Mouse (Mus musculus): ENCODE data around the gene Mmab.
A peak's percentile ranks its signal among the peaks of the same experiment; 100 is the strongest.

Gene Mmab

DNA sequence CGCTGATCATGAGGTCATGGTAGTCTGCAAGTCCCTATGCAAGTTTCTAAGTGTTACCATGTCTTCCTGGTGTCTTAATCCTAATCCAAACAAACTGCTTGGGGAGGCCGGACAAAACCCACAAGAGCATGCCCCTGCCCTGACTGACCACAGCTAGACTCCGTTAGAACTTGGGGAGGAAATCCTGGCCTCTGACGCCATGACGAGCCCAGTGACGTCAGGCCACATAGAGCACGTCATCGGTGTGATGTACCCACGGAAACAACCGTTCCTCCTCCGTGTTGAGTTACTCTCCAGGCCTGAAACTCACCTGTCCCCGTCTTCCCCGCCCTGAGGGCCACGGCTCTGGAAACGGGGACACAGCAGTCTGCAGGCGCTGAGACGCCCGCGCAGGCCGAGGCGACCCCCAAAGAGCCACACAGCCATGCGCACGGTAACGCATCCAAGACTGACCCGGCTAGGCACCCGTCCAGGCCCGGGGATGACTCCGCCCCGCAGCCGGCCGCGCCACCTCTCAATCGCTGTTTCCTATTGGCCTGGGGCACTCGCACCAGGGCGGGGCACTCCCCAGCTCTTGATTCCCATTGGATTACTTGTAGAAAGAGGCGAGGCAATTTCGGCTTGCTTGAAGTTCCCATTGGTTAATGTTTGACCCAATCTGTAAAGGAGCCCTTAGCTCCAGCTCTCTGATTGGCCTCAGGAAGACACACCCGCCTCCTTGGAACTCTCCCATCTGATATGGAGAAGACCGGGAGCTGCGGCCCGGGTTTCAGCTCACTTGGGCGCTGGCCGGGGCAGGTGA is at the start of gene Mmab, which contains the start of gene Mvk:
Mmab (minus strand) TSS at position 495 of the 802 bp plus-strand sequence.
Mvk (plus strand) TSS at position 704 of the 802 bp plus-strand sequence.
- peak; percentile 99 for DNase-seq (ENCODE audit: low spot score)

DNA sequence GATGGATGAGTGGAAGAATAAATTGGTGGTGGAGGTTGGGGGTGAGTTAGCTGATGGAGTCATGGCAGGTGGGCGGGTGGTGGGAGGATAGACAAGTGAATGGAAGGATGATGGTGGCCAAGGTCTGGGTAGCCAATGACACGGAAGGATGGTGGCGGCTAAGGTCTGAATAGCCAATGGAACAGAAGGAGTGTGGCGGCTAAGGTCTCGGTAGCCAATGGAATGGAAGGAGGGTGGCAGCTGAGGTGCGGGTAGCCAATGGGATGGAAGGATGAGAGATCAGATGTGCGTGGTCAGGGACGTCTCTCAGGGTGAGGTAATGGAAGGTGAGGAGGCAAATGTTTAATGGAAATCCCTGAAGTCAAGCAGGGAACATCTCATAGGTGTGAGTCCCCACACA is 46.4 kb upstream of the Mmab start:
- no peak for DNase-seq (ENCODE audit: low spot score)

DNA sequence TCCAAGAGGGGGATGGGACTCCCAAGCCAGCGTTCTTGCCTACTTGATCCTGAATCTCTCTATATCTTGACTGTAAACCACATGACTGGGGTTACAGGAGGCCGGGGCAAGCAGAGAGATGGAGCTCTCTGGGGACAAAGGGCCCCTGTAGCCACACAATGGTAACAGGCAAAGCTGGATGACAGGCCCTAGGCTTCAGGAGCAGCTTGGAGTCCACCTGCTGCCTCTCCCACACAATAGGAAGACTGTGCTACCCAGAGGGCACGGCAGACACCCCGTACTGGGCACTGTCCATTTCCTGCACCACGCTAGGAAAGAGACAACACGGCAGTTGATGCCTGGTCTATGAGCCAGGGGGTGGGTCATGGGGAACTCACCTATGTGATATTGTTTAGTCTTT is 45.7 kb upstream of the Mmab start:
- DNase-seq (ENCODE audit: low spot score) = no peak

DNA sequence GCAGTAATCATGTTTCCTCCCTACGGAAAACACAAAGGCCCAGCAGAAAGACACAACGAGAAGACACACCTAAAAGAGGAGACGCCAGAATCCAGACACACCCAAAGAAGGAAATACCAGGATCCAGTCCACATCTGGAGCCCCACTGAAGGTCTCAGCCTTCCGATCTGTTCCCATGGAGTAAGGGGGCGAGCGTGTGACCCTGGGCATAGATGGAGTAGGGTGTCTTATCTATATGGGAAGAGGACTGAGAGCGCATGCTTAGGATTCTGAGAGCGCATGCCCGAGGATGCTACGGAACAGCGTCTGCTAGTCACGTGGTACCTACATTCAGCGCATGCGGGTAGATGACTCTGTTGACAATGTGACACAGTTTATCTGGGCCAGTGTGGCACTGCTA is 41.8 kb upstream of the Mmab start:
- DNase-seq (ENCODE audit: low spot score) = no peak

GRCm38 (mm10) chr5:114482587-114483011 is 38.7 kb upstream of the Mmab start:
- DNase-seq (ENCODE audit: low spot score) = no peak

DNA sequence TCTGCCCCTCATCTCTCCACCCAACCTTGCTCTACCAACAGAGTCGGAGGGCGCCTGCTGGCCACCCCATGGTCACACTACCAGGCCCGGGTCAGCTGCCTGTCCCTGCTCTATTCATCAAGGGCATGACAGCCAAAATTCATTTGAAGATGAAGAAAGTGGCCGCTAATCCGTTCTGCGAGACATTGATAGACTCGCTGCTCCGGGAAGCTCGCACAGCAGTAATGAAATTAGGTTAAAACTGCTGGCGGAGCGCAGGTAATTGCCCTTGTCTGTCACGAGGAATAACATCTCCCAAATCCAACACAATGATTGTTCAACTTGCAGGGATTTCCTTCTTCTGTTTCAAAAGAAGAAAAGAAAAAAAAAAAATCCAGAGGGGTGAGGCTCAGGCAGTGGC is 34.4 kb upstream of the Mmab start:
- DNase-seq (ENCODE audit: low spot score) = no peak

GRCm38 (mm10) chr5:114474741-114475491 is 31.1 kb upstream of the Mmab start:
- peak; percentile 20 for DNase-seq (ENCODE audit: low spot score)

GRCm38 (mm10) chr5:114470359-114470758 is 26.5 kb upstream of the Mmab start:
- no peak for DNase-seq (ENCODE audit: low spot score)

GRCm38 (mm10) chr5:114468007-114468406 is 24.1 kb upstream of the Mmab start:
- no peak for DNase-seq (ENCODE audit: low spot score)

- no peak for DNase-seq (ENCODE audit: low spot score)
Measured at GRCm38 (mm10) chr5:114467430-114467829, 23.6 kb upstream of the Mmab start.

- DNase-seq (ENCODE audit: low spot score) = no peak
Measured at GRCm38 (mm10) chr5:114467019-114467418, 23.2 kb upstream of the Mmab start.

- DNase-seq (ENCODE audit: low spot score) = no peak
Measured at GRCm38 (mm10) chr5:114465641-114466040, 21.8 kb upstream of the Mmab start.

- no peak for DNase-seq (ENCODE audit: low spot score)
Measured at GRCm38 (mm10) chr5:114464561-114464960, 20.7 kb upstream of the Mmab start.

GRCm38 (mm10) chr5:114462067-114463040 is 18.5 kb upstream of the Mmab start:
- DNase-seq (ENCODE audit: low spot score) = no peak

DNA sequence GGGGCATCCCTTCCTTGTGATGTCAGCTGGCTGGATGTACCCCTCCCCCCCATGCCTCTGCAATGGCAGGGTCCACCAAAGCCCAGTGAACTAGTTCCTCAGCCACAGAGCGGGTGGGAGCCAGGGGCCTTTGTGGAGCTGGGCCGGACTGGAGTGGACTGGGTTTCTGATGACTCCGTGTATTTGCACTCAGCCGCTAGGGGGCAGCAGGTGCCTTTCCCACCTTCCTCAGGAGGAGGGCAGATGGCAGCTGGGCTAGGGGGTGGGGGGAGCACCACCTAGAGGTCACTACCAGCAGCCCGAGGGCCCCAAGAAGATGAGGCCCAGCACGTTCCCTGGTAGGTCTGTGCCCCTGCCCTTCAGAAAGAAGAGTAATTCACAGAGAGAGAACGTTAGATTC is 17.4 kb upstream of the Mmab start:
- DNase-seq (ENCODE audit: low spot score) = peak; percentile 41

- DNase-seq (ENCODE audit: low spot score) = no peak
Measured at GRCm38 (mm10) chr5:114456995-114457605, 13.2 kb upstream of the Mmab start.

DNA sequence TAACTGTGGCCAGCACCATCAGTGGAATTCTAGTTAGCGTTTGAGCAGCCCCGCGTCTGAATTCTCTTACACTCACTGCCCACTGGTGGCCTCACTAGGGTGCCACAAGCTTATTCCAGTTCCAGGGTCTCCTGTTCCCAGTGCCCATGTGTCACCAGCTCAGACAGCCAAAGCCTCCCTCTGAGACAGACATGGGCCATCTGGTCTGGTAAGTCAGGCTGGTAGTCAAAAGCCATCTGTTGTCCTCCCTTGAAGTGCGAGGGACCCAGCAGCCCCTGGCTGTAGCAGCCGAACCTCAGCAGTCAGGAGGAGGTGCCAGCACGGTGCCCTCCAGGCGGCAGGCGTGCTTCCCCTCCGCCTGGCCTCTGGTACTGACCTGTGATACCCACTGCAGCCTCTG is 12.4 kb upstream of the Mmab start:
- no peak for DNase-seq (ENCODE audit: low spot score)

- DNase-seq (ENCODE audit: low spot score) = no peak
Measured at GRCm38 (mm10) chr5:114449011-114449410, 5.2 kb upstream of the Mmab start.

- DNase-seq (ENCODE audit: low spot score) = no peak
Measured at GRCm38 (mm10) chr5:114444368-114444692, 470 bp upstream of the Mmab start.

GRCm38 (mm10) chr5:114435588-114435987 is 8.3 kb downstream of the Mmab start:
- no peak for DNase-seq (ENCODE audit: low spot score)

GRCm38 (mm10) chr5:114434359-114434758 is 9.5 kb downstream of the Mmab start:
- DNase-seq (ENCODE audit: low spot score) = no peak

DNA sequence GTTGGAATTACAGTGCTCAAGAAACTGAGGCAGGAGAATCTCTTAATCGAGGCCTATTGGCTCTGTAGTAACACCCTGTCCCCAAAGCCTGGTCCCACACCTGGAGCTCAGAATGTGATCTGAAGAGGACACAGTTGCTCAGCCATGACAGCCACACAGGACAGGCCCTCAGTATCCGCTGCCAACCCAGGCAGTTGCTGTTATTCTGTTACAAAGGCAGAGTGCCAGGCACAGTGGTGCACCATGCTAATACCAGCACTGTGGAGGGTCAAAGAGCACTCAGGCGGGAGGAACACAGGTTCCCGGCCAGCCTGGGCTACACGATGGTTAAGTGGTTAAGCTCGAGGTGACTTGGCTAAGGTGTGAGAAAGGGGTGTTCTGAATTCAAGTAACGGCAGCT is 14.1 kb downstream of the Mmab start:
- DNase-seq (ENCODE audit: low spot score) = no peak

Measured in layer of hippocampus, adult 9-10 months (tissue).